Mouse (Mus musculus) cortical plate, adult 2 months (tissue): ENCODE measurements around the gene Nsl1.

ENCODE experiments used
- CTCF ChIP-seq: fragments of 200-500 bp; IDR thresholded peaks from 2 replicates; pipeline ENCODE4 v1.5.1; 2011; ENCODE audit warnings: mild to moderate bottlenecking, control low read depth, low read length; ENCODE audit not compliant: insufficient read depth; ENCODE audit errors: extremely low read depth
- POLR2A ChIP-seq: fragments of 200-500 bp; IDR thresholded peaks from 2 replicates; pipeline ENCODE4 v1.6.1; 2011; ENCODE audit warnings: mild to moderate bottlenecking, low read length, control low read depth; ENCODE audit not compliant: insufficient read depth; ENCODE audit errors: extremely low read depth

GRCm38 (mm10) chr1:191057461-191057860 is 5.4 kb upstream of the Nsl1 start:
- TF ChIP-seq POLR2A (no peak), CTCF (no peak)
